Mouse (Mus musculus): ENCODE measurements around the gene Gse1.

GRCm38 (mm10) chr8:120297000-120297399, 68.7 kb downstream of the Gse1 start:
- TF ChIP-seq POLR2A (IDR thresholded peaks at IDR 0.05; ENCODE audit: low read depth, low read length): no peak
- TF ChIP-seq CTCF (conservative IDR thresholded peaks at IDR 0.05; ENCODE audit: insufficient read depth, insufficient read length, low read depth, low read length): no peak

Data from kidney, adult 2 months (tissue).